8 mouse cellular contexts compared by ENCODE assay signal in the genomic region with DNA sequence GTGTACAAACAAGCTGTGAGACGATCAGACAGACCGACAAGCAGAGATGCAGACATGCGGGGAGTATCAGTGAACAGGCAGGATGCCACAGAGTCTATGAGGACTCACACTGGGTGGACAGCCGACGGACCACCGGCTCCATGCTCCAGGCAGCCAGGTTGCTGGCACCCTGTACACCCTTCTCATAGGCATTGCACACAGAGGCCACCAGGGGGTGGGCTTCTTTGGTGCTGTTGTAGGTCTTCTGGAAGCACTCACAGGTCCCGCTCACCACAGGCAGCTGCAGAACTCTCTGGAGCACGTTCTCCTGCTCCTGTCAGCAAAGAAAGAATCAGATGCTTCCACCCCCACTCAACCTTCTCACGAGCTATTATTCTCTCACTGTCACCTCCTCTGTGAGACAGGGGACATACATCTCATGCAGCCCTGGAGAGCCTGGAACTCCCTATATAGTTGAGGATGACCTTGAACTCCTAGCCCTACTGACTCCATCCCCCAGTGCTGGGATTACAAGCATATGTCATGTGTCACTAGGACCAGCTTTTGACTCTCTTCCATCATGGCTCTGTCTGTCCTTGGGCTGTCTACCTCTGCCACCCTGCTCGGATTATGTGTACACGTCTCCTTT. TPM values are rescaled to one million over a fixed set of nuclear protein-coding genes. Genes with fewer than 3 reads are reported as not detected.
DNase-seq lines count a peak whose midpoint lies in the region.

No protein-coding gene starts in this region.

- peak; percentile 60 to 82 for DNase-seq in adrenal gland, adult (ENCODE audit: inconsistent age in 2 of 2, low spot score in 1 of 2)
- no peak for DNase-seq in adrenal gland, postnatal 4 days (ENCODE audit: low spot score in 2 of 2)
- peak; percentile 20 for DNase-seq in left cerebral cortex, postnatal 4 days
- DNase-seq in left cerebral cortex, adult 8-10 months (ENCODE audit: low spot score in 2 of 2), result no peak
- DNase-seq in R1 (ENCODE audit: low read depth, low spot score), result peak; percentile 65
- peak; percentile 20 for DNase-seq in lung, postnatal 14 days
- DNase-seq in cerebellum, adult 8-10 months, result no peak
- DNase-seq in spleen, adult 12 weeks (ENCODE audit: low spot score), result no peak

- intact Hi-C loops in left cerebral cortex, postnatal 4 days (cut with DNase I), result no loop called here

RNA-seq across cellular contexts. Expression of a gene that starts 2.8 kb away (rescaled TPM):
- total RNA-seq in adrenal gland, postnatal 4 days (2021), result 100 to 1,000 TPM; 360 to 412 TPM
- total RNA-seq in left cerebral cortex, postnatal 4 days (2021), result not detected
- total RNA-seq in left cerebral cortex, adult 8-10 months (2022), result under 1 TPM in 3 of 4 experiments, not detected in 1; 0.18 to 0.23 (median 0.23) TPM

RNA-seq across cellular contexts. Expression of a gene that starts 13.1 kb away (rescaled TPM):
- 10 to 100 TPM; 35.7 to 37.7 TPM for total RNA-seq in adrenal gland, postnatal 4 days (2021)
- 10 to 100 TPM in 1 of 2 experiments, 1 to 10 TPM in 1; 9.4 to 10.0 TPM for total RNA-seq in left cerebral cortex, postnatal 4 days (2021)
- 10 to 100 TPM in 1 of 4 experiments, 1 to 10 TPM in 3; 9.4 to 10.7 (median 9.9) TPM for total RNA-seq in left cerebral cortex, adult 8-10 months (2022)

RNA-seq across cellular contexts. Expression of a gene that starts 13.1 kb away (rescaled TPM):
- 1 to 10 TPM; 2.7 to 2.9 TPM for total RNA-seq in adrenal gland, postnatal 4 days (2021)
- under 1 TPM in 1 of 2 experiments, not detected in 1; 0.30 TPM for total RNA-seq in left cerebral cortex, postnatal 4 days (2021)
- total RNA-seq in left cerebral cortex, adult 8-10 months (2022), result under 1 TPM; 0.18 to 0.61 (median 0.34) TPM

RNA-seq across cellular contexts. Expression of a gene that starts 14.3 kb away (rescaled TPM):
- total RNA-seq in adrenal gland, postnatal 4 days (2021), result 10 to 100 TPM; 10.6 to 11.0 TPM
- total RNA-seq in left cerebral cortex, postnatal 4 days (2021), result 1 to 10 TPM; 4.1 to 4.7 TPM
- 1 to 10 TPM; 1.6 to 2.2 (median 1.8) TPM for total RNA-seq in left cerebral cortex, adult 8-10 months (2022)

Comparison
In these comparisons a context has a peak if more than half of its experiments do, and no peak if none do; other contexts are left out.
1. DNase-seq: peak in adrenal gland, adult (2 of 2), left cerebral cortex, postnatal 4 days (single experiment), R1 (single experiment) and lung, postnatal 14 days (single experiment); none in adrenal gland, postnatal 4 days (0 of 2), left cerebral cortex, adult 8-10 months (0 of 2), cerebellum, adult 8-10 months (single experiment) and spleen, adult 12 weeks (single experiment).
2. RNA of a gene that starts 2.8 kb away (total RNA-seq): 360 to 412 TPM in adrenal gland, postnatal 4 days; 0.18 to 0.23 TPM in left cerebral cortex, adult 8-10 months and not detected in left cerebral cortex, postnatal 4 days; every median in the first group is over 100 times any median in the second.